In genomic region chr3:96560881-96561668, GRCm38 (mm10) we compare ENCODE assay signal across 8 mouse cellular contexts. TPM values are rescaled to one million over a fixed set of nuclear protein-coding genes. Genes with fewer than 3 reads are reported as not detected.
DNase-seq lines count a peak whose midpoint lies in the region; ATAC-seq and TF ChIP-seq lines count a peak whose summit lies in the region.

No protein-coding gene starts in this region.

- ATAC-seq in lung, embryonic 14.5 days (ENCODE audit: insufficient read depth): no peak
- no peak for ATAC-seq in forebrain, embryonic 15.5 days (replicated peaks)
- ATAC-seq in neural tube, embryonic 15.5 days (ENCODE audit: low FRiP score): no peak
- no peak for ATAC-seq in erythroid progenitor cell, adult 5-6 weeks (replicated peaks; ENCODE audit: low FRiP score, poor library complexity, severe bottlenecking)

- H3K4me1 ChIP-seq in lung, embryonic 14.5 days (ENCODE audit: insufficient read depth): peaks cover 23% of the 10 kb centered on the region
- H3K4me1 ChIP-seq in forebrain, embryonic 15.5 days: peaks cover 47% of the 10 kb centered on the region
- peaks cover 48% of the 10 kb centered on the region for H3K4me1 ChIP-seq in neural tube, embryonic 15.5 days

- peak overlapping the region; percentile 95 for H3K9ac ChIP-seq in lung, embryonic 14.5 days
- H3K9ac ChIP-seq in forebrain, embryonic 15.5 days (replicated peaks): no peak overlapping the region
- H3K9ac ChIP-seq in neural tube, embryonic 15.5 days (replicated peaks): 0 out of 2 replicates have a peak overlapping the region, but pooled peaks have one; percentile 23

- H3K27me3 ChIP-seq in lung, embryonic 14.5 days (ENCODE audit: insufficient read depth, low read length): no peaks in the 10 kb centered on the region
- H3K27me3 ChIP-seq in forebrain, embryonic 15.5 days: no peaks in the 10 kb centered on the region
- H3K27me3 ChIP-seq in neural tube, embryonic 15.5 days (replicated peaks): no peaks in the 10 kb centered on the region

- peak overlapping the region; percentile 77; the same call in 1 of the 2 replicates for H3K27ac ChIP-seq in lung, embryonic 14.5 days (ENCODE audit: low read depth)
- H3K27ac ChIP-seq in forebrain, embryonic 15.5 days (replicated peaks): no peak overlapping the region
- peak overlapping the region; percentile 41; the same call in 1 of the 2 replicates for H3K27ac ChIP-seq in neural tube, embryonic 15.5 days (replicated peaks)

- peak overlapping the region; percentile 77 for H3K4me3 ChIP-seq in lung, embryonic 14.5 days (ENCODE audit: low read depth, low read length)
- peak overlapping the region; percentile 63 for H3K4me3 ChIP-seq in forebrain, embryonic 15.5 days
- peak overlapping the region; percentile 69 for H3K4me3 ChIP-seq in neural tube, embryonic 15.5 days (replicated peaks)

- DNase-seq in lung, embryonic 14.5 days: no peak
- no peak for DNase-seq in lung, postnatal 14 days
- peak; percentile 36 for DNase-seq in kidney, postnatal 10 days
- no peak for DNase-seq in layer of hippocampus, adult 9-11 months
- no peak for DNase-seq in frontal cortex, postnatal 10 days (ENCODE audit: low spot score in 2 of 2)

- H3K36me3 ChIP-seq in lung, embryonic 14.5 days (ENCODE audit: insufficient read depth): peaks cover 25% of the 10 kb centered on the region
- peaks cover 18% of the 10 kb centered on the region for H3K36me3 ChIP-seq in forebrain, embryonic 15.5 days
- H3K36me3 ChIP-seq in neural tube, embryonic 15.5 days: peaks cover 15% of the 10 kb centered on the region

- H3K9me3 ChIP-seq in lung, embryonic 14.5 days (ENCODE audit: low read depth, low read length): no peaks in the 10 kb centered on the region
- no peaks in the 10 kb centered on the region for H3K9me3 ChIP-seq in forebrain, embryonic 15.5 days
- no peaks in the 10 kb centered on the region for H3K9me3 ChIP-seq in neural tube, embryonic 15.5 days (replicated peaks)

- peak overlapping the region; percentile 93 for H3K4me2 ChIP-seq in lung, embryonic 14.5 days
- H3K4me2 ChIP-seq in forebrain, embryonic 15.5 days (replicated peaks): peak overlapping the region; percentile 75
- peak overlapping the region; percentile 81 for H3K4me2 ChIP-seq in neural tube, embryonic 15.5 days

- 83% methylated on average over 9 of the region's 9 CpGs for WGBS in lung, embryonic 14.5 days
- WGBS in forebrain, embryonic 15.5 days: 90% methylated on average over 9 of the region's 9 CpGs
- WGBS in neural tube, embryonic 15.5 days: 68% methylated on average over 9 of the region's 9 CpGs

- no peak for TF ChIP-seq CTCF in lung, embryonic 14.5 days (IDR thresholded peaks at IDR 0.05; ENCODE audit: low read depth)

RNA-seq across cellular contexts. Expression of gene Txnip, which starts 3.3 kb away (rescaled TPM):
- 77.2 and 96.5 TPM in 2 replicates for polyA plus RNA-seq in lung, embryonic 14.5 days (2014; fragmentation: Nextera tagmentation; extraction: Ambion mirVana)
- 68.4 and 69.3 TPM in 2 replicates for polyA plus RNA-seq in forebrain, embryonic 15.5 days (2015; fragmentation: Nextera tagmentation; extraction: Ambion mirVana)
- 52.5 and 72.5 TPM in 2 replicates for polyA plus RNA-seq in neural tube, embryonic 15.5 days (2015; fragmentation: Nextera tagmentation; extraction: Ambion mirVana)
- 99.5 and 157 TPM in 2 replicates for total RNA-seq in erythroid progenitor cell, adult 5-6 weeks (2015; ENCODE audit: low replicate concordance)
- total RNA-seq in erythroid progenitor cell, adult 5-6 weeks (2017; ENCODE audit: low replicate concordance): 59.8 and 70.0 TPM in 2 replicates

RNA-seq across cellular contexts. Expression of gene Gm16253, which starts 15.7 kb away (rescaled TPM):
- polyA plus RNA-seq in lung, embryonic 14.5 days (2014; fragmentation: Nextera tagmentation; extraction: Ambion mirVana): 0.89 and 1.2 TPM in 2 replicates
- polyA plus RNA-seq in forebrain, embryonic 15.5 days (2015; fragmentation: Nextera tagmentation; extraction: Ambion mirVana): 0.92 and 2.0 TPM in 2 replicates
- 1.8 TPM in 2 replicates for polyA plus RNA-seq in neural tube, embryonic 15.5 days (2015; fragmentation: Nextera tagmentation; extraction: Ambion mirVana)
- not detected in 2 replicates for total RNA-seq in erythroid progenitor cell, adult 5-6 weeks (2015; ENCODE audit: low replicate concordance)
- total RNA-seq in erythroid progenitor cell, adult 5-6 weeks (2017; ENCODE audit: low replicate concordance): not detected in 2 replicates

RNA-seq across cellular contexts. Expression of gene Polr3gl, which starts 32.9 kb away (rescaled TPM):
- polyA plus RNA-seq in lung, embryonic 14.5 days (2014; fragmentation: Nextera tagmentation; extraction: Ambion mirVana): 17.8 and 22.9 TPM in 2 replicates
- polyA plus RNA-seq in forebrain, embryonic 15.5 days (2015; fragmentation: Nextera tagmentation; extraction: Ambion mirVana): 42.4 and 45.3 TPM in 2 replicates
- polyA plus RNA-seq in neural tube, embryonic 15.5 days (2015; fragmentation: Nextera tagmentation; extraction: Ambion mirVana): 35.2 and 35.8 TPM in 2 replicates
- 29.2 and 32.7 TPM in 2 replicates for total RNA-seq in erythroid progenitor cell, adult 5-6 weeks (2015; ENCODE audit: low replicate concordance)
- total RNA-seq in erythroid progenitor cell, adult 5-6 weeks (2017; ENCODE audit: low replicate concordance): 20.9 and 63.7 TPM in 2 replicates

RNA-seq across cellular contexts. Expression of gene Ankrd34a, which starts 35.4 kb away (rescaled TPM):
- 2.0 and 2.5 TPM in 2 replicates for polyA plus RNA-seq in lung, embryonic 14.5 days (2014; fragmentation: Nextera tagmentation; extraction: Ambion mirVana)
- polyA plus RNA-seq in forebrain, embryonic 15.5 days (2015; fragmentation: Nextera tagmentation; extraction: Ambion mirVana): 12.5 and 13.4 TPM in 2 replicates
- 18.6 and 21.0 TPM in 2 replicates for polyA plus RNA-seq in neural tube, embryonic 15.5 days (2015; fragmentation: Nextera tagmentation; extraction: Ambion mirVana)
- not detected in 2 replicates for total RNA-seq in erythroid progenitor cell, adult 5-6 weeks (2015; ENCODE audit: low replicate concordance)
- not detected in 2 replicates for total RNA-seq in erythroid progenitor cell, adult 5-6 weeks (2017; ENCODE audit: low replicate concordance)

RNA-seq across cellular contexts. Expression of gene Hfe2, which starts 36.1 kb away (rescaled TPM):
- 0.20 and 0.35 TPM in 2 replicates for polyA plus RNA-seq in lung, embryonic 14.5 days (2014; fragmentation: Nextera tagmentation; extraction: Ambion mirVana)
- 0.43 and 0.82 TPM in 2 replicates for polyA plus RNA-seq in forebrain, embryonic 15.5 days (2015; fragmentation: Nextera tagmentation; extraction: Ambion mirVana)
- 2.4 and 3.0 TPM in 2 replicates for polyA plus RNA-seq in neural tube, embryonic 15.5 days (2015; fragmentation: Nextera tagmentation; extraction: Ambion mirVana)
- total RNA-seq in erythroid progenitor cell, adult 5-6 weeks (2015; ENCODE audit: low replicate concordance): not detected in 2 replicates
- total RNA-seq in erythroid progenitor cell, adult 5-6 weeks (2017; ENCODE audit: low replicate concordance): not detected in 2 replicates
